Mouse (Mus musculus): ENCODE data around the gene Slc5a7. TPM values are rescaled to one million over a fixed set of nuclear protein-coding genes. Genes with fewer than 3 reads are reported as not detected.

Gene Slc5a7
- polyA plus RNA-seq (2014; fragmentation: Nextera tagmentation; extraction: Ambion mirVana): 11.7 and 13.7 TPM in 2 replicates

DNA sequence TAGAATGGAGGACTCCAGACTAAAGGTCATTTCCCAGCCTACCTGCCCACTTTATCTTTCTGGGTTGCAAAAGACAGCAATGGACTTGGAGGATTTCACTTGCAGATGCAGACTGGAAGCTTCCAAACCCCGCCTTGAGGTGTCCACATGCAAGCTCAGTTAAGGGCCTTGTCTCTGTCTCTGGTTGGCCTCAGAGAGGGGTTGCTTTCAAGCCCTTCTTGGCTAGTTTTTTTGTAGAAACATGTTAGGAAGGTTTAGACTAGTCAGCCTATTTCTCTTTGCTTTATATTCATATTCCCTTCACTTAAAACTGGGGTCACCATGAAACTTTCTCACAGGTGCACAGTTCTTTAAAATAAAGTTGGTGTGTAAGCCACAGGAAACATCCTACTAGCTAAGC, at the start of gene Slc5a7:
Gene Slc5a7, minus strand, starts transcription at position 101 of the 400 bp plus-strand sequence.
- no peaks in the 10 kb centered on the region for H3K4me1 ChIP-seq (replicated peaks; ENCODE audit: control insufficient read depth, insufficient read depth, low read length)
- H3K4me3 ChIP-seq (replicated peaks; ENCODE audit: low read length): peak within 1 kb of the TSS; percentile 40
- H3K9me3 ChIP-seq (ENCODE audit: control insufficient read depth, low read length): no peaks in the 10 kb centered on the region
- peak within 1 kb of the TSS; percentile 86 for H3K4me2 ChIP-seq (replicated peaks)
- H3K9ac ChIP-seq: peak within 1 kb of the TSS; percentile 55
- DNase-seq (ENCODE audit: low spot score) (no peak), ATAC-seq (ENCODE audit: low FRiP score) (0 out of 2 replicates have a peak, but pooled peaks have one; percentile 11)
- H3K27ac ChIP-seq: no peak within 1 kb of the TSS
- no peaks in the 10 kb centered on the region for H3K36me3 ChIP-seq (replicated peaks; ENCODE audit: control insufficient read depth, insufficient read depth)
- WGBS: 43% methylated on average over 1 of the region's 1 CpGs
- H3K27me3 ChIP-seq (ENCODE audit: control insufficient read depth, insufficient read depth, low read length): peaks cover 9% of the 10 kb centered on the region

DNA sequence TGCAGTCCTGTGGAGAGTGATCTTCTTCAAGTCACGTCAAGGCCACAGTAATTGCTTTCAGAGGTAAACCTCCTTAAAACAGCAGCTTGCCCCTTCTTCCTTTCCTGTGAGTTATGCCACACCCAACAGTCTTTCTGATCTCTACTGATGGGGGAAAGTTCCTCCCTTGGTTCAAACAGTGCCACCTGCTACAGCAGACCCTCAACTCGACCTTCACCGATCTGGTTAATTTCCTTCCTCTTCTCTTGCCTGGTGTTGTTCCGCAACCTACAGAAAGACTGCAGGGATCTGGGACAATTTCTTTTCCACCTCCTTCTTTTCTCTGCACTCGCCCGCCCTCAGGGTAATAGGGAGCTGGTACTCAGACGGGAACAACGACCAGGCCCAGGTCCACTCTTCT, 48.8 kb upstream of the Slc5a7 start:
- Histone ChIP-seq H3K4me2 (replicated peaks) (no peak overlapping the region), H3K4me1 (replicated peaks; ENCODE audit: control insufficient read depth, insufficient read depth, low read length) (no peaks in the 10 kb centered on the region), H3K27me3 (ENCODE audit: control insufficient read depth, insufficient read depth, low read length) (no peaks in the 10 kb centered on the region), H3K4me3 (replicated peaks; ENCODE audit: low read length) (no peak overlapping the region), H3K27ac (no peak overlapping the region), H3K36me3 (replicated peaks; ENCODE audit: control insufficient read depth, insufficient read depth) (no peaks in the 10 kb centered on the region), H3K9me3 (ENCODE audit: control insufficient read depth, low read length) (no peaks in the 10 kb centered on the region), H3K9ac (no peak overlapping the region)
- DNase-seq (ENCODE audit: low spot score) (no peak), ATAC-seq (ENCODE audit: low FRiP score) (no peak)
- WGBS: 90% methylated on average over 8 of the region's 8 CpGs

DNA sequence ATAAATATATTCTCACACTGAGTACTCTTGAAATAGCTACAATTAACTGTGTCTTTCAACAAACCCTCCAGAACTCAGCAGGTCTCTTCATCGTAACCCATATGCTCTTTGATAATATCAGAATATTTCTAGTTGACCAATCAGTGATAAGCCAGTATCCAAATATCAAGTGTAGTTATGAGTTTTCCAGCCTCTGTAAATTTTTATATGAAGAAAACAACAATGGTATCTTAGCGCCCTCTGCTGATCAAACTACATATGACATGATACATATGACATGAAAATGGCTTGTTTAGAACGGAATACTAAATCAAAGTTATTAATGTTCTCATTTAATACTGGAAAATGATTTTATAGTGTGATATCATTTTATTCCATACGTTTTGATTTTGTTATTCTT, 44.6 kb upstream of the Slc5a7 start:
- peak; percentile 92 for DNase-seq (ENCODE audit: low spot score)
- Histone ChIP-seq H3K9ac (no peak overlapping the region), H3K9me3 (ENCODE audit: control insufficient read depth, low read length) (no peaks in the 10 kb centered on the region), H3K4me2 (replicated peaks) (no peak overlapping the region), H3K4me1 (replicated peaks; ENCODE audit: control insufficient read depth, insufficient read depth, low read length) (no peaks in the 10 kb centered on the region), H3K27me3 (ENCODE audit: control insufficient read depth, insufficient read depth, low read length) (no peaks in the 10 kb centered on the region), H3K27ac (no peak overlapping the region), H3K36me3 (replicated peaks; ENCODE audit: control insufficient read depth, insufficient read depth) (no peaks in the 10 kb centered on the region), H3K4me3 (replicated peaks; ENCODE audit: low read length) (no peak overlapping the region)
- 24% methylated on average over 4 of the region's 4 CpGs for whole genome bisulfite sequencing
- ATAC-seq (ENCODE audit: low FRiP score): no peak

DNA sequence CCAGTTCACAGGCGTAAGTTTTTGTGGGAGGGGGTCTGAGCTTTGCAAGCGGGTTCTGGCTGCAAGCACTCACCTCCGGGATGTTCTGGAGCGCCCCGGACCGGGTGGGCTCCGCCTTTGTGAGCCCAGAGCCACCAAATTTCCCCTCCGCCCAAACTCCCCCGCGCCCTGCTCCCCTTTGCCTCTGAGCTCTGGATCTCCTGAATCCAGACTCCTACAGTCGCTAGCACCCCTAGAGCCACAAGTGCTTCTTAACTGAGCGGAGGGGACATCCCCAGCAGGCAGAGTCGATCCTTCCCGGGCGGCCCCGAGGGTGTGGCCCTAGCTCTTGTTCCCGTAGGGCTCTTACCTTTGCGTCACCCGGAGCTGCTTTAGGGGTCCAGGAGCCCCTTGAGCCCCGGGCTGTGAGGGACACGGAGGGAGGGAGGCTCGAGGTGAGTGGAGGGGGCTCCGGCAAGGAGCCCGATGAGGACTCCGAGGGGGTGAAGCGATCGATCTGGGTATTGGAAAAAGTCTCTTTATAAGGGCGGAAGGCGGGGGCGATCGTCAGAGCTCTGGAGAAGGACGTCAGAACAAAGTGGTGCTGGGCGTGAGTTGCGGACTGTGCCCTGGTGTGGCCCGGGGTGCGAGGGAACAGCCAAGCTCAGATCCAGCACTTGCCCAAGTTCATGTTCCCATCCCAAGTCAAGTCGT, 456 bp downstream of the Slc5a7 start:
- Histone ChIP-seq H3K27me3 (ENCODE audit: control insufficient read depth, insufficient read depth, low read length) (peaks cover 9% of the 10 kb centered on the region), H3K4me1 (replicated peaks; ENCODE audit: control insufficient read depth, insufficient read depth, low read length) (no peaks in the 10 kb centered on the region), H3K36me3 (replicated peaks; ENCODE audit: control insufficient read depth, insufficient read depth) (no peaks in the 10 kb centered on the region), H3K4me2 (replicated peaks) (peak overlapping the region; percentile 86), H3K27ac (no peak overlapping the region), H3K9me3 (ENCODE audit: control insufficient read depth, low read length) (no peaks in the 10 kb centered on the region), H3K9ac (peak overlapping the region; percentile 55), H3K4me3 (replicated peaks; ENCODE audit: low read length) (peak overlapping the region; percentile 40)
- peak; percentile 77 for ATAC-seq (ENCODE audit: low FRiP score)
- no peak for DNase-seq (ENCODE audit: low spot score)
- WGBS: 2% methylated on average over 37 of the region's 37 CpGs

DNA sequence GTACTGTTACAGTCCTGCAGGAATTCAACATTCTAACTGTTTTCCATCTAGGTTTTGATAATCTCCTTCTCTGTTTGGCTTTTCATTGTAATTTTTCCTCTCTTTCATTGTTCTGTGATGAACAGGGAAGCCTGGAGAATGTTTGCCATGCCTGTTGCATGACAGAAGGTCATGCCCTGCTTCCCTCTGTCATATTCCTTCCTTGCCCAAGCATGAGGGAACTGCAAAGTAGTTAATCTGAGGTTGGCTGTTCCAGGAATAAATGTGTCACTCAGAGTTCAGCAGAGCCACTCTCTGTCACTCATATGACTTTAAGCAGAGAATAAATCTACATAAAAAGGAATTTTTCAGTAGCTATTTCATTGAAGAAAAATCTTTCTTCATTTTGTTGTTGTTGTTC, 48.1 kb downstream of the Slc5a7 start:
- H3K36me3 ChIP-seq (replicated peaks; ENCODE audit: control insufficient read depth, insufficient read depth): no peaks in the 10 kb centered on the region
- H3K4me1 ChIP-seq (replicated peaks; ENCODE audit: control insufficient read depth, insufficient read depth, low read length): no peaks in the 10 kb centered on the region
- no peaks in the 10 kb centered on the region for H3K9me3 ChIP-seq (ENCODE audit: control insufficient read depth, low read length)
- H3K9ac ChIP-seq: no peak overlapping the region
- ATAC-seq (ENCODE audit: low FRiP score): no peak
- no peak overlapping the region for H3K4me3 ChIP-seq (replicated peaks; ENCODE audit: low read length)
- H3K4me2 ChIP-seq (replicated peaks): no peak overlapping the region
- no peak overlapping the region for H3K27ac ChIP-seq
- H3K27me3 ChIP-seq (ENCODE audit: control insufficient read depth, insufficient read depth, low read length): no peaks in the 10 kb centered on the region
- DNase-seq (ENCODE audit: low spot score): no peak

DNA sequence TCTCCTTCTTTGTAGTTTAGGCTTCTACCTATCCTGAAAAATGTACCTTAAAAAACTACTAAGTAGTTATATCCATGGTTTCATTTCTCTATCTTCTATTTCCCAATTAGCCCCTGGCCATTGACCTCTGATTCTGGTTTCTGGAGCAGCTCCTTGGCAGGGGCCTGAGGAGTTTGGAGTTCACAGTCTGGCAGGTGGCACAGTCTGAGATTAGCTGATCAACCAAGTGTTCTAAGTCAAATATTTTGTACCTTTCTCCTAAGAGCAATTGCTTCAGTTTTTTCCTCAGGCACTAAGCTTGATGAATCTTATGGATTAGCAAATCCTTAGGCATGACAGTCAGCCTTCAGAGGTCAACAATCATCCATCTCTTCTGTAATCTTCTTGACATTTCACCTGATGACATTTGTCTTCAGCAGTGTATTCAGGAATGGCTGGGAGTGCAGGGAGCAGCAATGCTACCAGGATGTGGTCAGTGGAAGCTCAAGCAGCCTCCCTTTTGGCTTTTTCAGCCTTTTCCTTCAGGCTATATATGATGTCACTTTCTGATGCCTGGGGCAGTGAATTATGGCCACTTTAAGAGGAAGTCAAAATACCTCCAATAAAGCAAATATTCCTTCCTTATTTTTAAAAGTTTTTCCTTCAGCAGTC, 55.1 kb downstream of the Slc5a7 start:
- H3K4me2 ChIP-seq (replicated peaks): no peak overlapping the region
- no peak overlapping the region for H3K4me3 ChIP-seq (replicated peaks; ENCODE audit: low read length)
- DNase-seq (ENCODE audit: low spot score): no peak
- ATAC-seq (ENCODE audit: low FRiP score): no peak
- no peaks in the 10 kb centered on the region for H3K27me3 ChIP-seq (ENCODE audit: control insufficient read depth, insufficient read depth, low read length)
- no peak overlapping the region for H3K27ac ChIP-seq
- no peaks in the 10 kb centered on the region for H3K4me1 ChIP-seq (replicated peaks; ENCODE audit: control insufficient read depth, insufficient read depth, low read length)
- H3K9me3 ChIP-seq (ENCODE audit: control insufficient read depth, low read length): no peaks in the 10 kb centered on the region
- H3K36me3 ChIP-seq (replicated peaks; ENCODE audit: control insufficient read depth, insufficient read depth): no peaks in the 10 kb centered on the region
- H3K9ac ChIP-seq: no peak overlapping the region

DNA sequence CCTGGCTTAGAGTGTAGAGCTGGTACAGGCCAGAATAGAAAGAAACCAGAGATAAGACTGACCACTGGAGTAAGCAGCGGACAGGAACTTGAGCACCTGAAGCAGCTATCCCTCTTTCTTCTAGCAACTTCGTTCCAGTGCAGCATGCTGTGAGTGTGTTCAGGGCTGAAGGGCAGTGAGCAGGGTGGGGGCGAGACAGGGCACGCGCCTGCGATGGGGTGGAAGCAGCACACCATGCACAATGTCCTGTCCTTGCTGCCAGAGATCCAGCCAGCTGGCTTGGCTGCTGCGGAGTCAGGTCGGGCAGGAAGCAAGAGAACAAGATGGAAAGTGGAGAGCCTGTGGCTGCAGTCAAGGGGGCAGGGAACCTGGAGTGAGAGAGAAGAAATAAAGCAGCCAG, 59.4 kb downstream of the Slc5a7 start:
- Histone ChIP-seq H3K4me2 (replicated peaks) (no peak overlapping the region), H3K36me3 (replicated peaks; ENCODE audit: control insufficient read depth, insufficient read depth) (no peaks in the 10 kb centered on the region), H3K4me1 (replicated peaks; ENCODE audit: control insufficient read depth, insufficient read depth, low read length) (no peaks in the 10 kb centered on the region), H3K4me3 (replicated peaks; ENCODE audit: low read length) (no peak overlapping the region), H3K27me3 (ENCODE audit: control insufficient read depth, insufficient read depth, low read length) (no peaks in the 10 kb centered on the region), H3K27ac (no peak overlapping the region), H3K9ac (no peak overlapping the region), H3K9me3 (ENCODE audit: control insufficient read depth, low read length) (no peaks in the 10 kb centered on the region)
- DNase-seq (ENCODE audit: low spot score) (no peak), ATAC-seq (ENCODE audit: low FRiP score) (no peak)
- WGBS: 78% methylated on average over 8 of the region's 8 CpGs
